Mouse (Mus musculus): Measurements from ENCODE around the gene Dppa2. TPM values are rescaled to one million over a fixed set of nuclear protein-coding genes. Genes with fewer than 3 reads are reported as not detected.

Gene Dppa2
- polyA plus RNA-seq (2012; rRNA removed) (not detected in 2 replicates), polyA plus RNA-seq (2014; fragmentation: Nextera tagmentation; extraction: Ambion mirVana) (not detected in 2 replicates)

- 61% methylated on average over 7 of the region's 7 CpGs for WGBS (ENCODE audit: insufficient replicate concordance)
- ATAC-seq (ENCODE audit: insufficient read depth) (no peak), DNase-seq (ENCODE audit: low read depth in 3 of 3, low spot score in 3 of 3) (no peak)
- Histone ChIP-seq H3K36me3 (replicated peaks; ENCODE audit: control insufficient read depth, insufficient read depth, low read depth) (no peaks in the 10 kb centered on the region), H3K9me3 (ENCODE audit: control insufficient read depth, low read length) (no peaks in the 10 kb centered on the region), H3K27me3 (ENCODE audit: control insufficient read depth, insufficient read depth, low read length) (no peaks in the 10 kb centered on the region), H3K9ac (replicated peaks) (no peak within 1 kb of the TSS), H3K4me3 (ENCODE audit: insufficient read depth in 1 of 2, low read depth in 2 of 2, low read length in 2 of 2) (no peak within 1 kb of the TSS), H3K4me1 (replicated peaks; ENCODE audit: control insufficient read depth in 2 of 2, insufficient read depth in 2 of 2, low read length in 1 of 2) (no peaks in the 10 kb centered on the region), H3K27ac (no peak within 1 kb of the TSS), H3K4me2 (ENCODE audit: low read depth) (no peak within 1 kb of the TSS)
- TF ChIP-seq CTCF (IDR thresholded peaks at IDR 0.05; ENCODE audit: low read depth) = no peak
- no peak for TF ChIP-seq EP300 (IDR thresholded peaks at IDR 0.05; ENCODE audit: low read depth)
Observed at GRCm38 (mm10) chr16:48303509-48303908, at the start of gene Dppa2. Dppa2 (plus strand) TSS chr16:48303908.

DNA sequence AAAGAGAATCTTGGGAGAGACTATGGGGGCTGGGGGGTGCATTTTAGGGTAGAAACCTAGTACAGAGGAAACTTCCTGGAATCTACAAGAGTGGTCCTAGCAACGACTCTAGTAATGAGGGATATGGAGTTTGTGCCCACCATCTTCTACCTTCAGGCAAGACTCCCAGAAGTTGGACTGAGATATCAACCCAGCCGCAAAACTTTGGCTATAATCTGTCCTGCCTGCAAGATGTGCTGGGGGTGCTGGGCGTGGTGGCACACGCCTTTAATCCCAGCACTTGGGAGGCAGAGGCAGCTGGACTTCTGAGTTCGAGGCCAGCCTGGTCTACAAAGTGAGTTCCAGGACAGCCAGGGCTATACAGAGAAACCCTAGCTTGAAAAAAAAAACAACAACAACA is 49.1 kb upstream of the Dppa2 start:
- H3K27me3 ChIP-seq (ENCODE audit: control insufficient read depth, insufficient read depth, low read length) = no peaks in the 10 kb centered on the region
- ATAC-seq (ENCODE audit: insufficient read depth) = peak; percentile 37
- no peaks in the 10 kb centered on the region for H3K9me3 ChIP-seq (ENCODE audit: control insufficient read depth, low read length)
- H3K9ac ChIP-seq (replicated peaks) = no peak overlapping the region
- peak; percentile 52 for TF ChIP-seq EP300 (IDR thresholded peaks at IDR 0.05; ENCODE audit: low read depth)
- TF ChIP-seq CTCF (IDR thresholded peaks at IDR 0.05; ENCODE audit: low read depth) = no peak
- peaks cover 31 to 33% of the 10 kb centered on the region in 2 experiments for H3K4me1 ChIP-seq (replicated peaks; ENCODE audit: control insufficient read depth in 2 of 2, insufficient read depth in 2 of 2, low read length in 1 of 2)
- H3K4me2 ChIP-seq (ENCODE audit: low read depth) = no peak overlapping the region
- peak; percentile 19 to 29 (median 24) for DNase-seq (ENCODE audit: low read depth in 3 of 3, low spot score in 3 of 3)
- no peaks in the 10 kb centered on the region for H3K36me3 ChIP-seq (replicated peaks; ENCODE audit: control insufficient read depth, insufficient read depth, low read depth)
- H3K27ac ChIP-seq = no peak overlapping the region
- 33% methylated on average over 5 of the region's 5 CpGs for WGBS (ENCODE audit: insufficient replicate concordance)
- H3K4me3 ChIP-seq (ENCODE audit: insufficient read depth in 1 of 2, low read depth in 2 of 2, low read length in 2 of 2) = no peak overlapping the region

GRCm38 (mm10) chr16:48259519-48259918 is 44.2 kb upstream of the Dppa2 start:
- 25% methylated on average over 4 of the region's 4 CpGs for WGBS (ENCODE audit: insufficient replicate concordance)
- Histone ChIP-seq H3K4me2 (ENCODE audit: low read depth) (no peak overlapping the region), H3K4me1 (replicated peaks; ENCODE audit: control insufficient read depth in 2 of 2, insufficient read depth in 2 of 2, low read length in 1 of 2) (peaks cover 7 to 8% of the 10 kb centered on the region in 2 experiments), H3K36me3 (replicated peaks; ENCODE audit: control insufficient read depth, insufficient read depth, low read depth) (no peaks in the 10 kb centered on the region), H3K27me3 (ENCODE audit: control insufficient read depth, insufficient read depth, low read length) (no peaks in the 10 kb centered on the region), H3K4me3 (ENCODE audit: insufficient read depth in 1 of 2, low read depth in 2 of 2, low read length in 2 of 2) (no peak overlapping the region), H3K9me3 (ENCODE audit: control insufficient read depth, low read length) (no peaks in the 10 kb centered on the region), H3K9ac (replicated peaks) (no peak overlapping the region), H3K27ac (no peak overlapping the region)
- ATAC-seq (ENCODE audit: insufficient read depth) = no peak
- no peak for TF ChIP-seq EP300 (IDR thresholded peaks at IDR 0.05; ENCODE audit: low read depth)
- no peak for TF ChIP-seq CTCF (IDR thresholded peaks at IDR 0.05; ENCODE audit: low read depth)
- no peak for DNase-seq (ENCODE audit: low read depth in 3 of 3, low spot score in 3 of 3)

GRCm38 (mm10) chr16:48262901-48263300 is 40.8 kb upstream of the Dppa2 start:
- ATAC-seq (ENCODE audit: insufficient read depth) (no peak), DNase-seq (ENCODE audit: low read depth in 3 of 3, low spot score in 3 of 3) (no peak)
- TF ChIP-seq CTCF (IDR thresholded peaks at IDR 0.05; ENCODE audit: low read depth) = no peak
- no peak for TF ChIP-seq EP300 (IDR thresholded peaks at IDR 0.05; ENCODE audit: low read depth)
- H3K9ac ChIP-seq (replicated peaks) = no peak overlapping the region
- H3K9me3 ChIP-seq (ENCODE audit: control insufficient read depth, low read length) = no peaks in the 10 kb centered on the region
- 79% methylated on average over 1 of the region's 1 CpGs for WGBS (ENCODE audit: insufficient replicate concordance)
- H3K36me3 ChIP-seq (replicated peaks; ENCODE audit: control insufficient read depth, insufficient read depth, low read depth) = no peaks in the 10 kb centered on the region
- H3K27me3 ChIP-seq (ENCODE audit: control insufficient read depth, insufficient read depth, low read length) = no peaks in the 10 kb centered on the region
- no peaks in the 10 kb centered on the region for H3K4me1 ChIP-seq (replicated peaks; ENCODE audit: control insufficient read depth in 2 of 2, insufficient read depth in 2 of 2, low read length in 1 of 2)
- no peak overlapping the region for H3K4me2 ChIP-seq (ENCODE audit: low read depth)
- H3K27ac ChIP-seq = no peak overlapping the region
- H3K4me3 ChIP-seq (ENCODE audit: insufficient read depth in 1 of 2, low read depth in 2 of 2, low read length in 2 of 2) = no peak overlapping the region

GRCm38 (mm10) chr16:48265856-48266255 is 37.9 kb upstream of the Dppa2 start:
- ATAC-seq (ENCODE audit: insufficient read depth) = no peak
- no peak overlapping the region for H3K4me3 ChIP-seq (ENCODE audit: insufficient read depth in 1 of 2, low read depth in 2 of 2, low read length in 2 of 2)
- no peaks in the 10 kb centered on the region for H3K27me3 ChIP-seq (ENCODE audit: control insufficient read depth, insufficient read depth, low read length)
- no peak overlapping the region for H3K27ac ChIP-seq
- no peak overlapping the region for H3K9ac ChIP-seq (replicated peaks)
- no peaks in the 10 kb centered on the region for H3K9me3 ChIP-seq (ENCODE audit: control insufficient read depth, low read length)
- H3K4me2 ChIP-seq (ENCODE audit: low read depth) = no peak overlapping the region
- DNase-seq (ENCODE audit: low read depth in 3 of 3, low spot score in 3 of 3) = no peak
- WGBS (ENCODE audit: insufficient replicate concordance) = 63% methylated on average over 4 of the region's 4 CpGs
- no peak for TF ChIP-seq EP300 (IDR thresholded peaks at IDR 0.05; ENCODE audit: low read depth)
- TF ChIP-seq CTCF (IDR thresholded peaks at IDR 0.05; ENCODE audit: low read depth) = no peak
- no peaks in the 10 kb centered on the region for H3K36me3 ChIP-seq (replicated peaks; ENCODE audit: control insufficient read depth, insufficient read depth, low read depth)
- H3K4me1 ChIP-seq (replicated peaks; ENCODE audit: control insufficient read depth in 2 of 2, insufficient read depth in 2 of 2, low read length in 1 of 2) = no peaks in the 10 kb centered on the region

Measured in liver, embryonic 14.5 days (tissue).